Mouse (Mus musculus) testis, adult 10 weeks (tissue): ENCODE results near the gene 5730522E02Rik. TPM values are rescaled to one million over a fixed set of nuclear protein-coding genes. Genes with fewer than 3 reads are reported as not detected.

ENCODE experiments used
- polyA plus RNA-seq: library from polyadenylated mRNA; stranded (reverse); fragments of 350-450 nt; fragmentation: Illumina TruSeq; extraction: RNeasy Lipid Tissue Mini Kit (QIAGEN cat#74804); gene quantifications from one replicate; pipeline ENCODE4 v1.2.3, GENCODE M21; 2014; ENCODE audit warnings: low read depth, low replicate concordance

Gene 5730522E02Rik
- 0.17 TPM for polyA plus RNA-seq

DNA sequence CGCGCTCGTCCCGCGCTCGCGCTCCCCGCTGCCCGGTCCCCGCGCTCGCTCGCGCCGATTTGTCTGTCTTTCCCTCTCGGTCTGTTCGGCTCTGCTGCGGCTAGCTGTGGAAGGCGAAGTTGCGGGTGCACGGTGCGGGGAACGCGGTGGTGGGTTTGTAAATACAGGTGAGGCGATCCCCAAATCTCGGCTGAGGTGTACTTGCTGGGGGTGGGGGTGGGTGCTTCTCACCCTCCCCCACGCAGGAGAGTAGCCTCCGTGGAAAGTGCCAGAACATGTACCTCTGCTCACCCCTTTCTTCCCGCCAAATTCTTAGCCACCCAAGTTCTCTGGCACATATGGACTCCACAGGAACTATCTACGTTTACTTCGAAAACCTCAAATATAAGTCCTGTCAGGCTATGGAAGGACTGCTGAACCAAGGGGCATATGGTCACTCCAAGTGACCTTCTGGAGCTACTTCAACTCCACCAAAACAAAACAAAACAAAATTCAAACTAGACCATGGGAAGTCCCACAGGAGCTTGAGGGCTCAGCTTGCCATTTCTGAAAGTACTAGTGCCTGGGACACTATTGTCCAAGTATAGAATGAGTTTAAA, at the start of gene 5730522E02Rik:
5730522E02Rik (minus strand) TSS at position 182 of the 599 bp plus-strand sequence.

Other genes starting within 250 kb of the 5730522E02Rik start
- 40.1 TPM for gene Fancl, start 175.4 kb upstream of the 5730522E02Rik start, polyA plus RNA-seq